Mouse (Mus musculus) lung, adult 2 months (tissue): ENCODE results near the gene Scp2d1. TPM values are rescaled to one million over a fixed set of nuclear protein-coding genes. Genes with fewer than 3 reads are reported as not detected.
"Not testable (repeated sequence)": the region's sequence is repeated elsewhere in the genome, so short reads cannot be mapped to it uniquely, and the experiment has no call there.

ENCODE experiments used
- DNase-seq: peaks from one replicate; pipeline ENCODE4 v3.0.0; 2022
- H3K4me1 ChIP-seq: fragments of 200-500 bp; 2 replicates; pipeline ENCODE4 v1.6.1; 2011; ENCODE audit warnings: low read length; ENCODE audit not compliant: control insufficient read depth, insufficient read depth
- H3K4me3 ChIP-seq: fragments of 200-500 bp; replicated peaks from 2 replicates; pipeline ENCODE3; 2011; ENCODE audit warnings: low read depth, mild to moderate bottlenecking, control low read depth, low read length; ENCODE audit errors: extremely low read depth
- CTCF ChIP-seq: fragments of 200-500 bp; IDR thresholded peaks from 2 replicates; pipeline ENCODE4 v1.5.1; 2011; ENCODE audit warnings: mild to moderate bottlenecking, low read length, control low read depth; ENCODE audit not compliant: insufficient read depth
- POLR2A ChIP-seq: fragments of 200-500 bp; IDR thresholded peaks from 2 replicates; pipeline ENCODE4 v1.6.1; 2011; ENCODE audit warnings: low read depth, mild to moderate bottlenecking, control low read depth, low read length, borderline replicate concordance; ENCODE audit errors: extremely low read depth
- WGBS: fragments of 180-500 bp; shearing (Covaris S2); methylation state at CpG from one replicate; pipeline ENCODE4 v1.1.7; 2018; 5-methylcytosine and 5-hydroxymethylcytosine counted together
- polyA plus RNA-seq: library from polyadenylated mRNA; depleted of rRNA; stranded (reverse); fragments of >200 nt; gene quantifications from 2 replicates; pipeline ENCODE4 v1.2.3, GENCODE M21; 2012; rRNA removed

Scp2d1 gene
- polyA plus RNA-seq, result not detected in 2 replicates

DNA sequence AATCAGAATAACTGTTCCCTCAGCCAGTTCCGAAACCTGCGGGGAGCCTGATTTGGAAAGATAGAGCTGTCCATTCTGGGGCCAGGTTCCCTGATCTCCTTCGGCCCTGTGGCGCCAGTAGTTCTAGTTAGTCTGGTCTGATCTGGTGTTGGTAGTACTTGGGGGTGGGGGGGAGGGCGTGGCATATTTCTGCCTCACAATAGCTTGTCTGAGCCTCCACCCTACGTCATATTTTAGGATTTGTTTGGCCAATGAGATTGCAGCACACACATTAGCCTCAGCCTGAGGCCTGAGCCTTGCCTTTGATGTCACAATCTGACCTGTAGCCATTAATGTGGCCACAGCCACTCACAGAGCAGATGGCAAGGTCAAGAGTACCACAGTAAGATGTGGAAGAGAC lies at the start of gene Scp2d1:
Gene Scp2d1 (plus strand): TSS at position 301 of the 400 bp plus-strand sequence.
- H3K4me3 ChIP-seq, H3K4me1 ChIP-seq, DNase-seq: not testable (repeated sequence)
- WGBS, result 81% methylated on average over 6 of the region's 6 CpGs

DNA sequence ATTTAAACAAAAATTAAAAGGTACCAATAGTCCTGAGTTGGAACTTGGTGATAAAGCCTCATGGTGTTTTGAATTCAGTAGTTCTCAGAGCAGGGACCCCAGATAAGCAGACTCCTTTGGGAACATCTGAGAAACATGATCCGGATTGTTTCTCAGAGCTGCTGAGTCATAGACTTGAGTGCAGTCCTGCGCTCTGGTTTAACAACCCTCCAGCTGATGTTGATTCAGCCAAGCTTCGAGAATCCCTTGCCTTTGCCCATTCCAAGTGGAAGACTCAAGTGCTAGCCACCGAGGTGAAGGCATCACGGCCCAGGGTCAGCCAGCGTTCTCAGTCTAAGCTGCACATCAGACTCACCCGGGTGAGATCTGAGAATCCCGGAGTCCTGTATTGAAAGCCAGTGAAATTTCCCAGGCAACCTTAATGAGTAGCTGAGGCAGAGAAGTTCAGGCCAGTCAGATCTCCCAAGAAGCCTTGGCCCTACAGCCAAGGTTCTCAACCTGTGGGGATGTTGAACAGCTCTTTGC lies 48.8 kb upstream of the Scp2d1 start:
- WGBS, result 54% methylated on average over 8 of the region's 8 CpGs
- Histone ChIP-seq H3K4me1 (no peaks in the 10 kb centered on the region), H3K4me3 (no peak overlapping the region)
- no peak for DNase-seq
- TF ChIP-seq CTCF (no peak), POLR2A (no peak)

DNA sequence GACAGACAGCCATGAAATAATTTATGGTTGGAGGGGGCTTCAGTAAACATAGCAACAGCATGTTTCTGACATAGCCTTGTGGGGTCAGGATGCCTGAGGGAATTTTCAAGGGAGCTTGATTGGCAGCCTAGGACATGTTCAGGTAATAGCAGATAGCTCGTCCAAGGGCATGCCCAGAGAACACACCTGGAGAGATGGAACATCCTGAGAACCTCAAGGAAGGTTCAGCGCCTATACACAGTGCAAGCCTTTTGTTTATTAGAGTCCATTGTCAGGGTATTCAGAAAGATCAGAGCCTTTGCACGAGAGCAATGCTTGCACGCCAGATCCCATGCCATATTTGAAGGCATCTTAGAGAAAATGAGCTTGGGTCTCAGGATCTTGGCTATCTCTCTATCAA lies 47.8 kb upstream of the Scp2d1 start:
- WGBS, result 91% methylated on average over 4 of the region's 4 CpGs
- Histone ChIP-seq H3K4me1 (no peaks in the 10 kb centered on the region), H3K4me3 (no peak overlapping the region)
- no peak for DNase-seq
- TF ChIP-seq POLR2A (no peak), CTCF (no peak)

DNA sequence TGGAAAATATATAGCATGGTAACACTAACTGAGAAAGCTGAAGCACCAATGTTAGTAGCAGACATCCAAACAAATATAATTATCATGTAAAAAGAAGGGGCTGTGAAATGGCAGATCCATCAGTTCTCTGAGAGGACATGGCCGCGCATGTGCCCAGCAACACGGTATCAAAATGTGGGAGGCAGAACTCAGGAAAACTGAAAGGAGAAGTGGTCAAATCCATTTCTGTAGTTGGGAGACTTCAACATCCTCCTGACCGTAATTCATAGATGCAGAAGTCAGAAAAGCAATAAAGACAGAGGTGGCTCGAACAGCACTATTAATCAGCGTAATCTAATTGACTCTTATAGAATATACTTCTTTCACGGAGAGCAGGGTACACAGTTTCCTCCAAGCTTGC lies 44.2 kb upstream of the Scp2d1 start:
- no peak for DNase-seq
- no peak for TF ChIP-seq CTCF
- 83% methylated on average over 7 of the region's 7 CpGs for WGBS
- no peak overlapping the region for H3K4me3 ChIP-seq
- no peaks in the 10 kb centered on the region; the same call in 1 of the 2 replicates for H3K4me1 ChIP-seq

DNA sequence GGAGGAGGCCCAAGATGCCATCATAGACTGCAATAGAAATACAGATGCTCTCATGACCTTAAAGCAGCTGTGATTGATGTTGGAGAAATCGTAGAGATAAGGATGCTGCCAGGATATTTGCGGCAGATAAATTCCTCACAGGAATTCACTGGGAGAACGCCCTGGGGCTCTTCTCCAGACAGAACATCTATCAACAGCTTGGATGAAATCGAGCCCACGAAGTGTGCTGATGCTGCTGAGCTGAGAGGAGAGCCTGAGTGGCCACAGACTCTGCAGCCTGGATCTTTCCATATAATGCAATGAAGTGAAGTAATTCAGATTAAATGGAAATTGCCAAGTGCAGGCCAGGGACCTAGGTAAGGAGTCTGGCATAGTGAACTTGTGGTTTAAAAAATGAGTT lies 42.7 kb upstream of the Scp2d1 start:
- no peak for DNase-seq
- Histone ChIP-seq H3K4me3 (no peak overlapping the region), H3K4me1 (no peaks in the 10 kb centered on the region; the same call in 1 of the 2 replicates)
- WGBS, result 29% methylated on average over 5 of the region's 5 CpGs
- TF ChIP-seq POLR2A (no peak), CTCF (no peak)

DNA sequence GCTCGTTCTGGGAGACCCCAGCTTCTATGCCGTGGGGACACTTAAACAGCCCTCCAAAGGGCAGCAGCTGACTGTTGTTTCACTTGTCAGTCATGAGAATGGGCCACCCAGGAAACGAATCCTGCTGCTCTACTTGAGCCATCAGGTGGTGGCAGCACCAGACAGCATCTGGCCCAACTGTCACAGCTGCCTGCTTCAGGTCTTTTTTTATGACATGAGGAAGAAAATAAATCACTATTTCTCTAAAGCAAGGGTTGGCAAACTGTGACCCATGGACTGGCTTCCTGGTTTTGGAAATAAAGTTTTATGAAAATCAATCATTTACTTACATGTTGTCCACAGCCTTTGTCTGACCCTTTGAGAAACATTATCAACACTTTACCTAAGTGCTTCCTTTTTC lies 41.6 kb upstream of the Scp2d1 start:
- DNase-seq, result no peak

DNA sequence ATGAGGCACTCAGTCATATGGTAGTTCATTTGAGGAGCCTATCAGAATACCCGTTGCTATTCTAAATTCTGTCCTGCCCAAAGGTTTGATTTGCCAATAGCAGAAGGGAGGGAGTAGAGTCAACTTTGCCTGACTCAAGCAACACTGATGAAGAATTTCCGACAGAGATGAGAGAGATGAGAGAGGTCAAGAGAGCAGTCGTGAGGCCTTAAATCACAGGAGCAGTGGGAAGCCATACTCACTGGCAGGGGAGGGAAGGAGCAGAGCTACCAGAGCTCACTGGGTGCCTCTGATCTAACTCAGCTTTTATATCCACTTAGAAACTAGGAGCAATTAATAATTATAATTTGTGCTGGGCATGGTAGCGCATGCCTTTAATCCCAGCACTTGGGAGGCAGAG lies 41.0 kb upstream of the Scp2d1 start:
- TF ChIP-seq POLR2A, result no peak
- TF ChIP-seq CTCF, result no peak
- Histone ChIP-seq H3K4me1 (no peaks in the 10 kb centered on the region; the same call in 1 of the 2 replicates), H3K4me3 (no peak overlapping the region)
- no peak for DNase-seq
- WGBS, result 52% methylated on average over 4 of the region's 4 CpGs

More for the DNA sequence above, 41.6 kb upstream of the Scp2d1 start:
- no peak for TF ChIP-seq CTCF
- WGBS, result 39% methylated on average over 3 of the region's 3 CpGs
- Histone ChIP-seq H3K4me1 (no peaks in the 10 kb centered on the region; the same call in 1 of the 2 replicates), H3K4me3 (no peak overlapping the region)

DNA sequence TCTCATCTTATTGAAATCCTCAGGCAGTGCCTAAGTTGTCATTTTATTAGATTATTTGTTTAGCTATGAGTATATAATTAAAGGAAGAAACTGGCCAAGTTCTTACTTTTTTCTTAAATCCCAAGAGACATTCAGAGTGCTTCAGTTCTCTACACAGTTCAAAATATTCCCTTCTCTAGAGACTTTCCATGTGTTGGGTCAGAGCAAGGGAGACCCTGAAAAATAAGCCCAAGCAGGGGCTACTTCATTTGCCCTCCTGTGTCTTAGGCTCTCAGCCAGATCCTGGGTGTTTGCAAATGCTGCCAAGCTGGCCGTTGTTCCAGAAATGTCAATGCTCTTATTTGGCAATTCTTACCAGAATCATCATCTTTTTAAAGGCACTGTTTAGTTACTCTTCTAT lies 40.3 kb upstream of the Scp2d1 start:
- H3K4me1 ChIP-seq, result no peaks in the 10 kb centered on the region; the same call in 1 of the 2 replicates
- no peak for DNase-seq
- H3K4me3 ChIP-seq, result no peak overlapping the region
- WGBS, result 55% methylated on average over 1 of the region's 1 CpGs
- no peak for TF ChIP-seq POLR2A

DNA sequence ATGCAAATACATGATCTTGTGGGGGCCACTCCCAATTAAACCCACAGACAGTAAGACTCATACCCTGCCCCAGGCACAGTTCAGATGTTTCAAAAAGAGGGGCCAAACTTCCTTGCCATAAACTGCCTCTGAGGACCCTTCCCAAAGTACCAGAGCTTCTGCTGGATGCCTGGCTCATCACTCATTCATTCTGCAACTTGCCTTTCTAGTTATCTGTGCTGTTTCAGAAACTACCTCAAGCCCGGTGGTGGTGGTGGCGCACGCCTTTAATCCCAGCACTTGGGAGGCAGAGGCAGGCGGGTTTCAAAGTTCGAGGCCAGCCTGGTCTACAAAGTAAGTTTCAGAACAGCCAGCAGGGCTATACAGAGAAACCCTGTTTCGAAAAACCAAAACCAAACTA lies 39.6 kb upstream of the Scp2d1 start:
- DNase-seq, result no peak
- WGBS, result 92% methylated on average over 6 of the region's 6 CpGs
- Histone ChIP-seq H3K4me3 (no peak overlapping the region), H3K4me1 (no peaks in the 10 kb centered on the region; the same call in 1 of the 2 replicates)
- no peak for TF ChIP-seq POLR2A
- TF ChIP-seq CTCF, result no peak

DNA sequence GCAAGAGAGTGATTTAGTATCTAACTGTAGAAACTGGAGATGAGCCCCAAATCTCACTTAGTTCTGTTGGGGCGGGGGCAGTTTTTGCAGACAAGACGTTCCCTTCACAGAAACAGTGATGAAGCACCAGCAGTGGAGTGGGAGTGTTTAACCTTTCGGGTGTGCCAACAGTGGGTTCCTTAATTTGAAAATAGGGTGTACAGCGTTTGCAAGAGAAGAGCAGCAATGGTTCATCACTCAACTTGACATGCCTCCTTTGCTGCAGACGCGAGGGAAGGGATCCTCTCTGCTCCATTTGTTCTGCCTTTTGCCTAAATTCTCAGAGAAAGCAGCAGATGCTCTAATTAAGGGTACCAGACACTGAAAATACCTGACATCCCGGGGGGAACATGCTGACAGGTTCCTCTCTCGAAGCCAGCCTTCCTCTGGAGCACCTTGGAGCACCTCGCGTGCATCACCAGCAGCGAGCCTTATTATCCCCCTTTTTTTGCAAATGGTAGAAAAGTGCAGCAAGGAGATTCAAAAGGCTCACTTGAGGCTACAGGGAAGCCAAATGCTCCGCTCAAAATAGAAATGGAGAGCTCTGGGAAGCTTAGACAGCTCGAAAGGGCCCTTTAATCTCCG lies 31.7 kb upstream of the Scp2d1 start:
- no peak for DNase-seq
- Histone ChIP-seq H3K4me3 (no peak overlapping the region), H3K4me1 (no peaks in the 10 kb centered on the region)
- WGBS, result 69% methylated on average over 14 of the region's 14 CpGs
- TF ChIP-seq POLR2A (no peak), CTCF (no peak)

DNA sequence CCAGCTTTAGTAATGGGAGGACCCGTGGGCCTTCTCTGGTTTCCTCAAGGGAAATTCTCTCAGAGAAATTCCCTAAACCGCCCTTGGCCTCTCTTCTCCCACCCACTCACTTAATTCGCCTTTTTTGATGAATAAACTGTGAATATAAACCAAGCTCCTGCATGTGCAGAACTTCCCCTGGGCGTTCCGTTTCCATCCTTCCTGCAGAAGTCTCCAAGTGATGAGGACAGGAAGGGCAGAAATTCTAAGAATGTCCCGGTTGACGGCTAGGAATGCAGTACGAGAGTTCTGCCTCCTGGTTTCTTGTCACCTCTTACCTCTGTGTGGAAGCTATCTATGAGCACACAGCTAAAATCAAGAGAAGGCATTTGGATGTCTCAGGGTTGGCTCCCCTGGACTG lies 25.9 kb upstream of the Scp2d1 start:
- WGBS, result 26% methylated on average over 8 of the region's 8 CpGs
- Histone ChIP-seq H3K4me1 (no peaks in the 10 kb centered on the region), H3K4me3 (no peak overlapping the region)
- no peak for TF ChIP-seq CTCF
- TF ChIP-seq POLR2A, result no peak
- no peak for DNase-seq
